Mouse (Mus musculus): ENCODE measurements at regions not wholly inside any gene's neighbourhood (a gene's known extent, or its start where the extent isn't known, plus 50 kb on each side); places are given as distances from the start of the nearest gene placed in this dataset.

- Histone ChIP-seq H3K9ac (replicated peaks) (no peak overlapping the region), H3K27me3 (ENCODE audit: control insufficient read depth, insufficient read depth, low read length) (no peaks in the 10 kb centered on the region), H3K4me2 (ENCODE audit: low read depth) (no peak overlapping the region), H3K36me3 (replicated peaks; ENCODE audit: control insufficient read depth, insufficient read depth, low read depth) (no peaks in the 10 kb centered on the region), H3K9me3 (ENCODE audit: control insufficient read depth, low read length) (no peaks in the 10 kb centered on the region), H3K27ac (no peak overlapping the region), H3K4me1 (replicated peaks; ENCODE audit: control insufficient read depth in 2 of 2, insufficient read depth in 2 of 2, low read length in 1 of 2) (no peaks in the 10 kb centered on the region), H3K4me3 (ENCODE audit: insufficient read depth in 1 of 2, low read depth in 2 of 2, low read length in 2 of 2) (no peak overlapping the region)
- ATAC-seq (ENCODE audit: insufficient read depth) (no peak), DNase-seq (ENCODE audit: low read depth in 3 of 3, low spot score in 3 of 3) (no peak)
- TF ChIP-seq CTCF (IDR thresholded peaks at IDR 0.05; ENCODE audit: low read depth) (no peak), EP300 (IDR thresholded peaks at IDR 0.05; ENCODE audit: low read depth) (no peak)
- 77% methylated on average over 5 of the region's 5 CpGs for WGBS (ENCODE audit: insufficient replicate concordance)
These were observed 165.8 kb upstream of the Cxadr start for GRCm38 (mm10) chr16:78135501-78135900.

DNA sequence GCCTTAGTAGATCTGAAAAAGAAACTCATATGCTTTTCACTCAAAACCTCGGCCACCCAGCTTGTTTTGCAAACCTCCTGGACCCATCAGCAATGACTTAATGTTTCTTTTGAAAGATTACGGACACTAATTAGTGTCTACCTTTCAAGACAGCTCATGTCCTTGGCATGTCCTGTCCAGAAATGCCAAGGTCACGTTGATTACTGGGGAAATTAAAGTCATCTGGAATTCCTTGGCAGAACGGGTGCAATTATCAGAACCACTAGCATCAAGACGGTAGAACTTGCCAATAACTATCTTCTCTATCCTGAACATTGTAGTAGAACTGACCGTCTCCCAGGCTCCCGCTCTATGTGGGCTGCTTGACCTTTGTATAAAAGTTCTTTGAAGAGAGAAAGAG lies 166.8 kb upstream of the Cxadr start:
- Histone ChIP-seq H3K27me3 (ENCODE audit: control insufficient read depth, insufficient read depth, low read length) (no peaks in the 10 kb centered on the region), H3K4me2 (ENCODE audit: low read depth) (no peak overlapping the region), H3K27ac (no peak overlapping the region), H3K4me1 (replicated peaks; ENCODE audit: control insufficient read depth in 2 of 2, insufficient read depth in 2 of 2, low read length in 1 of 2) (no peaks in the 10 kb centered on the region), H3K9me3 (ENCODE audit: control insufficient read depth, low read length) (no peaks in the 10 kb centered on the region), H3K4me3 (ENCODE audit: insufficient read depth in 1 of 2, low read depth in 2 of 2, low read length in 2 of 2) (no peak overlapping the region), H3K9ac (replicated peaks) (no peak overlapping the region), H3K36me3 (replicated peaks; ENCODE audit: control insufficient read depth, insufficient read depth, low read depth) (no peaks in the 10 kb centered on the region)
- ATAC-seq (ENCODE audit: insufficient read depth), result no peak
- TF ChIP-seq EP300 (IDR thresholded peaks at IDR 0.05; ENCODE audit: low read depth), result no peak
- no peak for TF ChIP-seq CTCF (IDR thresholded peaks at IDR 0.05; ENCODE audit: low read depth)
- WGBS (ENCODE audit: insufficient replicate concordance), result 50% methylated on average over 7 of the region's 7 CpGs
- DNase-seq (ENCODE audit: low read depth in 3 of 3, low spot score in 3 of 3), result no peak

DNA sequence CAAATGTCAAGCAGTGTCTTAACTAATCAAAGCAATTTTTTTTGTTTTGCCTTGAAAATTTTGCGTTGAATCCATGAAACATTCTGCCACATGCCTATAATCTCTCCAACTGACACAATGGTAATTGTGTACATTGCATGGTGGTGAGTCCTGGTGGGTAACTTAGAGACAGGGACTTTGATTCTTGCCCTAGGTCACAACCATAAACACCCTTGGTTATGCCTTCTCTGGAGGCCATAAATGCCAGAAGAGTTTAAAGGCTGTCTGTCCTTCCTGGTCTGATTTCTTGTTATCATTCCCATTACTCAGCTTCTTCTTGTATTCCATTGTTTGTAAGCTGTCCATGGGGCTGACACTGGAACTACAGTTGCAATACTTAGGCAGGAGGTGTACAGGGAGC lies 179.6 kb upstream of the Cxadr start:
- Histone ChIP-seq H3K9ac (replicated peaks) (no peak overlapping the region), H3K9me3 (ENCODE audit: control insufficient read depth, low read length) (no peaks in the 10 kb centered on the region), H3K4me3 (ENCODE audit: insufficient read depth in 1 of 2, low read depth in 2 of 2, low read length in 2 of 2) (no peak overlapping the region), H3K36me3 (replicated peaks; ENCODE audit: control insufficient read depth, insufficient read depth, low read depth) (no peaks in the 10 kb centered on the region), H3K27ac (no peak overlapping the region), H3K27me3 (ENCODE audit: control insufficient read depth, insufficient read depth, low read length) (no peaks in the 10 kb centered on the region), H3K4me2 (ENCODE audit: low read depth) (no peak overlapping the region), H3K4me1 (replicated peaks; ENCODE audit: control insufficient read depth in 2 of 2, insufficient read depth in 2 of 2, low read length in 1 of 2) (no peaks in the 10 kb centered on the region)
- ATAC-seq (ENCODE audit: insufficient read depth) (no peak), DNase-seq (ENCODE audit: low read depth in 3 of 3, low spot score in 3 of 3) (no peak)
- WGBS (ENCODE audit: insufficient replicate concordance), result 53% methylated on average over 1 of the region's 1 CpGs
- TF ChIP-seq CTCF (IDR thresholded peaks at IDR 0.05; ENCODE audit: low read depth), result no peak
- TF ChIP-seq EP300 (IDR thresholded peaks at IDR 0.05; ENCODE audit: low read depth), result no peak

DNA sequence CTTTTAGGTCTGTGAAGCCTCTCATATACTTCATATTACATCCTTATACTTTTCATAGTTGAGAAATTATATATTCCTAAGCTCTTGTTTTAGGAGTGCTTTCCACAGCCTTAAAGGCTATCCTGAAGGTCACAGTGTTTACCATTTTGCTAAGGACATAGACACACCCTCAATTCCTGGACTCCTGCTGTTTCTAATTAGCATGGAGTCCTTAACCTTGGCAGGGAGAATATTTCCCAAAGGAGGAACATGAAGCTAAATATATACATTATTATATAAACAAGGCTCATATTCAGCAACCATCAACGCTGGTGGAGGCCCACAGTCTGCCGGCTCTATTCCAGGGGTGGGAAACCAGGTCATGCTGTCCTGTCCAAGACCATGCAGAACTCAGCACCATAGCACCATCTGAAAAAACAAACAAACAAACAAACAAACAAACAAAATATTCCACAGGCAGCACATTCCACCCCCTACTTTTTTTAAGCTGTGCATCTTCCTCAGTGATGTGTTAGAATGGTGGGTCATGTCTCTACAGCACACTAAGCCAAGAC lies 180.9 kb upstream of the Cxadr start:
- no peak for TF ChIP-seq EP300 (IDR thresholded peaks at IDR 0.05; ENCODE audit: low read depth)
- no peak for TF ChIP-seq CTCF (IDR thresholded peaks at IDR 0.05; ENCODE audit: low read depth)
- Histone ChIP-seq H3K27me3 (ENCODE audit: control insufficient read depth, insufficient read depth, low read length) (no peaks in the 10 kb centered on the region), H3K9ac (replicated peaks) (no peak overlapping the region), H3K4me2 (ENCODE audit: low read depth) (no peak overlapping the region), H3K27ac (no peak overlapping the region), H3K36me3 (replicated peaks; ENCODE audit: control insufficient read depth, insufficient read depth, low read depth) (no peaks in the 10 kb centered on the region), H3K9me3 (ENCODE audit: control insufficient read depth, low read length) (no peaks in the 10 kb centered on the region), H3K4me1 (replicated peaks; ENCODE audit: control insufficient read depth in 2 of 2, insufficient read depth in 2 of 2, low read length in 1 of 2) (no peaks in the 10 kb centered on the region), H3K4me3 (ENCODE audit: insufficient read depth in 1 of 2, low read depth in 2 of 2, low read length in 2 of 2) (no peak overlapping the region)
- DNase-seq (ENCODE audit: low read depth in 3 of 3, low spot score in 3 of 3) (no peak), ATAC-seq (ENCODE audit: insufficient read depth) (no peak)
- WGBS (ENCODE audit: insufficient replicate concordance), result 63% methylated on average over 2 of the region's 2 CpGs

DNA sequence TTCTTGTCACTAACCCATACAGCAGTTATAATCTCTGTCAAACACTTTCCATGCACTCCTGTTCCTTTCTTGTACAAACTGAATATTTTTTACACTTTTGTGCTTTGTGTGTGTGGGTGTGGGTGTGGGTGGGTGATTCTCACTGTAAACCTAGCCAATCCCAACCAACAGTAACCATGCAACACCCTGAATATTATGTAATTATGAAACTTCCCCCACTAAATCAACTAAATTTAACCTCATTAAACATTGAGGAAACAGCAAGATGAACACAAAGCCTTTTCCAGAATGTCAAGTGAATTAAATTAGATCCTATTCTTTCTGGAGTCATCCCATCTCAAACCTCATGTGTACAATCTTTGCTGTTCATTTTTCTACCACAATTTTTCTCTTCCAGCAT lies 197.0 kb upstream of the Cxadr start:
- Histone ChIP-seq H3K36me3 (replicated peaks; ENCODE audit: control insufficient read depth, insufficient read depth, low read depth) (no peaks in the 10 kb centered on the region), H3K27me3 (ENCODE audit: control insufficient read depth, insufficient read depth, low read length) (no peaks in the 10 kb centered on the region), H3K4me3 (ENCODE audit: insufficient read depth in 1 of 2, low read depth in 2 of 2, low read length in 2 of 2) (no peak overlapping the region), H3K9ac (replicated peaks) (no peak overlapping the region), H3K27ac (no peak overlapping the region), H3K4me2 (ENCODE audit: low read depth) (no peak overlapping the region), H3K4me1 (replicated peaks; ENCODE audit: control insufficient read depth in 2 of 2, insufficient read depth in 2 of 2, low read length in 1 of 2) (no peaks in the 10 kb centered on the region), H3K9me3 (ENCODE audit: control insufficient read depth, low read length) (no peaks in the 10 kb centered on the region)
- ATAC-seq (ENCODE audit: insufficient read depth), result no peak
- DNase-seq (ENCODE audit: low read depth in 3 of 3, low spot score in 3 of 3), result no peak
- TF ChIP-seq EP300 (IDR thresholded peaks at IDR 0.05; ENCODE audit: low read depth) (no peak), CTCF (IDR thresholded peaks at IDR 0.05; ENCODE audit: low read depth) (no peak)

Data from liver, embryonic 14.5 days (tissue).